Mouse (Mus musculus): ENCODE results near the gene Me3.
A peak's percentile ranks its signal among the peaks of the same experiment; 100 is the strongest.

Gene Me3

DNA sequence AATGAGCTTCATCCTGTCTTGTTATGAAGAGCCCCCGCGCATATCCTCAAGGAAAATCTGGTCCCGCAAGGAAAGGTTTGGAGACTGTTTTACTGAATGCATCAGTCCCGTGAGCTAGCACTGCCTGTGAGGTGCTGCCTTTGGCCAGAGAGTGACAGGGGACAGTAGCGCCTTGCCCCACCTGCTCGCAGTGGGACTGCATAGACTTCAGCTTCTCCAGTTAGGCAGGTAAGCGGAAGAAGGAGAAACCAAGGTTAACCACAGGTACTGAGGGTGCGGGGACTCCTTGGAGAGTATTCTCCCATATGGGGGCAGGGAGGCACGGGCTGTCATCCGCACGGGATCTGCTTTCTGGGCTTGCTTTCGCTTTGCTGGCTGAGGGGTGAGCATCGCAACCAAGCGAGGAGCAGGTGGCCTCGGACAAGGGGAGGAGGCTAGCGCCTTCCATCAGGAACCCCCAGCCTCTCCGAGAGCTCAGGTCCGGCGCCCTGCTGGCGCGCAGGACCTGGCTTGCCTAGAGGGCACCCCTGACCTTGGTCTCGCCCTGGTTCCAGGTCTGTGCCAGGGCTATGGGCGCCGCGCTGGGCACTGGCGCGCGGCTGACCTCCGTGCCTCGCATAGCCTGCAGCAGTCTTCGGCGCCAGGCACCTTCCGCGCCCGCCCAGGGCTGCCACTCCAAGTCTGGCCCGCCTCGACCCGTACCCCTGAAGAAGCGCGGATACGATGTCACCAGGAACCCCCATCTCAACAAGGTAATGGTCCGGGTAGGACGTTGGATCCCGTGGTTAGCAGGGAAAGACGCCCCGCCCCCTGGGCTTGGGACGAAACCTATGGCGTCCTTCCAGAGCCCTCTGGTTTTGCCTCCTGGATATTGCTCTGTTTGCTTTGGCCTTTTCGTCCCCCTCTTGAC lies at the start of gene Me3:
Gene Me3, plus strand, starts transcription at position 51 of the 910 bp plus-strand sequence.
- peak; percentile 25 for DNase-seq (ENCODE audit: low read depth, low spot score)

DNA sequence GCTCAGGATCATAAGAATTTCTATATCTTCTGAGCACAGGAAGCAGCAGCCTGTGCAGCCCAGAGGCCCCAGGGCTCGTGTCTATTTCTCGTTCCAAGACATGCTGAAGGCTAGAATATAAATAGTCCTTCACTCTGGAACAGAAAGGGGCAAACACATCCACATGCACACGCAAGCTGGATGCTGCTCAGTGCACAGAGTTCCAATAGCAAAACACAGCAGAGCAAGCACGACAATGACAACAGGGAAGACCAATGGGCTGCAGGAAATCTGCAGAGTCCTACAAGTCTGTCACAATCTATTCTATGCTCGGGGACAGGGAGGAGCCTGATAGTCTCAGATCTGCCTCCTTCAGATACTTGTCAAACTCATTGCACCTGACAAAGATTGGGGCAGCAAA lies 42.2 kb upstream of the Me3 start:
- DNase-seq (ENCODE audit: low read depth, low spot score), result no peak

DNA sequence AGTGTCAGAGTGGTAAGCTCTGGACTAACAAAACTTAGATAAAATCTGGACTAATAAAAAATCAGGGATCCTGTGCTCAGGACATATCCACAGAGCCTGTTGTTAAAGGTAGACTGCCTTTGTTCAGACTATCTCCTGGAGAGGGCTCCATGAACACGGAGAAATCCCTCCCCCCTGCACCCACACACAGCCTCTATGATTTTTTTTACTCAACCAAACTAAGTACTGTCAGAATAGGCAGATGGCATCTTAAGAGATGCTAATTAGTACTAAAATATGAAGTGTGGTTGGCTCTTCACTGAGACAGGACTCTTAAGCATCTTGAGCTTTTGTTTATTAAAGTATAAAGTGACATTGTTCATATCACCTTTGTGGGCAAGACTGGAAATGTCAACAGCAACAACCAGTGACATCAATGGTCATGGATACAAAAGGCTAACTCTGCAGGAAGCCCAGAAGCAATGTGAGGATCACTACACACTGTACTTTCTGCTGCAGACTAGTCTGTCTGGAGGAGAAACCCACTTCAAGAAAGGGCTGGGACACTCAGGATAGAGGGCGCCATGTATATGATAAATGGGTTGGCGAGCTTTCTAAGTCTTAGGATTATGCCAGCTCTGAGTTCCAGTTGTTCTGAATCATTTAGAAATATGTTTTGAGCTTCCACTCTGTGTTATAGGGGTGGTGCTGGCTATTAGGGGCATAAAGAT lies 41.5 kb upstream of the Me3 start:
- no peak for DNase-seq (ENCODE audit: low read depth, low spot score)

DNA sequence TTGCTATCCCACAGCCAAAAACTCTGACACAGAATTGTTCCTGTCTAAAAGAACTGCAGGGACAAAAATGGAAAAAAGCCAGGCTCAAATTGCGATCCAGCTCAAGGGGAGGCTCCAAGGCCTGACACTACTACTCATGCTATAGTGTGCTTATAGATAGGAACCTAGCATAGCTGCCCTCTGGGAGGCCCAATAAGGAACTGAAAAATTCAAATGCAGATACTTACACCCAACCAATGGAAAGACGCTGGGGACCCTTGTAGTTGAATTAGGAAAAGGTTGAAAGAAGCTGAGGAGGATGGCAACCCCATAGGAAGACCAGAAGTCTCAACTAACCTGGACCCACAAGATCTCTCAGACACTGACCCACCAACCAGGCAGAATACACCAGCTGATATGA lies 36.4 kb upstream of the Me3 start:
- DNase-seq (ENCODE audit: low read depth, low spot score), result no peak

DNA sequence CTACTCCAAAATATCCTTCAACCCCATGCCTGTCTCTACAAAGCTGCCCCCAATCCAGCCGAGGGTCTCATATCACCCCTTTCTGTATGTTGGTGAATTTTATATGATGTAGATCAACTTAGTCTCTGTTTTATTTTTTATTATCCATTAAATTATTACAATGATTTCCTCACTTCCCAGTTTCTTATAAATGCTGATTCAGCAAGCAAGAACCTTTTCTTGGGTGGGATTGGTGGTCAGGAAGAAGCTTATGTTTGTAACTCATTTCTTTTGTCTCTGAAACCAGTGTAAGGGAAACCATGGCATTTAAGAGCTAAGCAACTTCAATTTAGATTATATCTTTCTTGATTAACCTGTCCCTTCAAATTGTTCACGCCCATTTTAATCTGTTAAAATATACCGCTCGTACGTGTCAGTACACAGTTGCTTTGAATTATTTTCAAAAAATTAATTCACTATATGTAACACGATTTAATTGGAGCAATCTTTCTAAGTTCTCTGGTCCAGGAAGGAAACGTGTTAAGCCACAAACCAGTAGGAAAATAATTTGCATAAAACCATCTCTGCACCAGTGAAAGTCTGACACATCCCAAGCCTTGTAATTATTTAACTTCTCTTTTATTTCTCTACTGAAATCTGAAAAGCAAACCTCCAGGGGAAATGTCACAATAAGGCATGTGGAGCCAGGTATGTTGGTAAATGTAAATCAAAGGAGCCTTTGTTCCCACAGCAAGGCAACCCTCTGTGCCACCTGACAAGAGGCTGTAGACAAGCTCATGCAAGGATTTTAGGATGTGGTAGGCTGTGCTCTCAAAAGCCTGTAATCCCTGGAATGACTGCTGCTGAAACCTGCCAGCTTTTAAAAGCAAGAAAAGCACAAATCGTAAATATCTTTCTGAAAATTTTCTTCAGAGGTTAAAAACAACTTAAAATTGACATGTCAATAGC lies 26.3 kb upstream of the Me3 start:
- peak; percentile 17 for DNase-seq (ENCODE audit: low read depth, low spot score)

DNA sequence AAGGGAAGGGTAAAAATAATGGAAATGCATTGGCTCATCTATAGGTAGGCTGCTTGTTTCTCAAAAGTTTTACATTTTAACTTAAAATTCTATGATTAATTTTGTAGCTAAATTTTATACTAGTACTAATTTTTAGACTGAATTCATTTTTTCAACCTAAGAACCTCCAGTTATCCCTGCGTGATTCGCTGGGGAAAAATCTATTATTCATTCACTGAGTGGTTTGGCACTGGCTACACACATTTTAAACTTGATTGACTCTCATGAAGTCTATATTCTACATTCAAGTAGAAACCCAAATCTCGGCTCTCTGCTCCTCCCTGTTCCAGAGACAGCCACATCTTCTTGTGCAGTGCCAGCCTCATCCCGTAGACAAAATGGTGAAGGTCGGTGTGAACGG lies 24.9 kb upstream of the Me3 start:
- no peak for DNase-seq (ENCODE audit: low read depth, low spot score)

DNA sequence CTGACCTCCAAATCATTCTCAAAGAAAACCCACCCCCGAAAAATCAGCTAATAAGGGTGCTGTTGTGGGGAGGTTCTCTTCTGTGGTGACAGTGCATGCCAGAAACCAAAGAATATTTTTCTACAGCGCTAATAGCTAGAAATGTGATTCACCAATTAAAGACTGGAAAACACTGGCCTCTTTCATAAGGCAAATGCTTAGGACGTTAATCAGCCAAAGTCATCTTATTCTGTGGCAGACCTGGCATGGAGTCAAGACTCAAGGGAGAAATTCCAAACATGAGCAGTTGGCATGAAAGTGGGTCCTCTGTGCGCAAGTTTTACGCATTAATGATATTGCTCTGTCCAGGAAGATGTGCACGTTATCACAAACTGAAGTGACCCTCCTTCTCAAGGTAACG lies 21.0 kb upstream of the Me3 start:
- DNase-seq (ENCODE audit: low read depth, low spot score), result no peak

DNA sequence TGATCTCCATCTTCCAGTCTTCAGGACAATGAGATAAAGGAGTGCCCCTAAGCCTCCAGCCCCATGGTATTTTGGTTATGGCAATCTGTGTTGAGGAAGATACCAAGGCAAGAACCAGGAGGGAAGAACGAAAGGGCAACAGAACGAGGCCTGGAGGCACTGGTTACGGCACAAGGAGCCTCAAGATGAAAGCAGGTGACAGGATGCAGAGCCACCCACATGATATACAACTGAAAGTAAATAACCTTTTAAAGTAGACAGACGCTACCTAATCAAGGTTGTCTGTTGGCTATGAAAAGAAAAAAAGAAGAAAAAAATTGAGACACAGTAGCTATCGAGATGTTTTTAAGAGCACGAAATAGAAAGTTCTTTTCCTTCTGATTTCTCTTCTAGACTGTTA lies 16.0 kb upstream of the Me3 start:
- DNase-seq (ENCODE audit: low read depth, low spot score), result no peak

DNA sequence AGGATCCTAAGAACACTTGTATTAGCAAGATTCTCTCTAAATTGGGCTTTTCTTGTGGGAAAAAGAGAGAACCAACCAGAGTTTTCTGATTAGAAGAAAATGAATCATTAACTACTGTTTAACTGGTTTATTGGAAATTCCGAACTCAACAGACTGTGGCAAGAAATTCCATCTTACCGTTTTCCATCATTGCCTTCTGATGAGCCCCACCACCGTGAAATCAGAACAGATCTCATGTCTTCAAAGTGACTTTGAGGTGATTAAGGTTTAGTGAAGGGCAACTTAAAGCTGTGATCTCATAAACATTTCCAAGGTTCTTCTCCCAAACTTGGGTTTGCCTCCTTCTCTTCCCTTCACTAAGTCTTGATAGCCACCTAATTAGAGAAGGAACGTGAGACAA lies 8.9 kb upstream of the Me3 start:
- no peak for DNase-seq (ENCODE audit: low read depth, low spot score)

DNA sequence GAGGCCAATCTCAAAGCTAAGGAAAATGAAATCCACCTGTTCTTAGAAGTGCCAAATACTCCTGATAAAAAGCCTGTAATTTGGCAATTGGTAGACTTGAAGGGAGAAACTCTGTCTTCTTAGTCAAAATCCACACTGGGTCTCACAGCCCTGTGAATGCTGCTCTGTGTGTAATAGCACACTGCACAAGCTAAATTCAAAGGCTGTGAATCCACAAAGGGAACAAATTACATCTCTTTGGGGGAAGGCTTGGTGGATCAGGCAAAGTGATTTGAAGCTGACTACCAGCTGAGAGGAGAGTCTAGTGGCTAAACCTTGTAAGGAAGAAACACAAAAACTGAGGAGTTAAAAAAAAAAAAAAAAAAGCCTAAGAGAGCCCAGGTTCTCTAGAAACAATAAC lies 4.8 kb upstream of the Me3 start:
- DNase-seq (ENCODE audit: low read depth, low spot score), result no peak

DNA sequence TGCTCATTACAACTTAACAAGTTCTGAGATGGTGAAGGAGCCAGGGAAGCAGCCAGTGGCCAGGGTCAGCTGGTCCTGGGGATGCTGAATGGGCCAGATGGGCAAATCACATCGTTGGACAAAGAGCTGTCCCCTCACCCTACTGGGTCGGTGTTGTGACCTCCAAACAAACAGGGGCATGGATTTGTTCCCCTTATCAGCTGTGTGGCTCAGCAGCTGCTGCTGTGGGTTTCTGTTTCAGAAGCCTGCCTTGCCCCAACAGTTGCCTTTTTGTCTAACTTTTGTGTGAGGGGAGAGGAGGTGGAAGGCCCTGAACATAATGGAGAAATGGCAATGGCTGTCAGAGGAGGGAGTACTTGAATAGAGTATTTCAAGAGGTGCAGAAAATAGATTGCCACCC lies 4.2 kb upstream of the Me3 start:
- DNase-seq (ENCODE audit: low read depth, low spot score), result no peak

DNA sequence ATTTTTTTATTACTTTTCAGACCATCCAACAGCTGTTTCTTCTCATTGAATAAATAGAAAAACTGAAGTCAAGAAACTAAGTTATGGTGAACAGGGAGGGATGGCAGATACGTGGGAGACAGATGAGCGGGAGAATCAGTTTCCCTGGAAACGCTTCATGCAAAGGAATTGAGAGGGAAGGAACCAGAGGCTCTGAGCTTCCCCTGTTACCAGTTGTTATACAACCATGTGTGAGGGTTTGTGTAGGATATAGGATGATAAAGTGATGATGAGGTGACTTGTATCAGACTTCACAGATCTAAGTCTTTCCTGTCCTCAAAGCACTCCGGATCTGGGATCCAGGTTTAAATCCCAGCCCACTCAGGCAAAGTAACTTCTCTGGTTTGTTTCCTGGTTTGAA lies 3.2 kb upstream of the Me3 start:
- DNase-seq (ENCODE audit: low read depth, low spot score), result no peak

DNA sequence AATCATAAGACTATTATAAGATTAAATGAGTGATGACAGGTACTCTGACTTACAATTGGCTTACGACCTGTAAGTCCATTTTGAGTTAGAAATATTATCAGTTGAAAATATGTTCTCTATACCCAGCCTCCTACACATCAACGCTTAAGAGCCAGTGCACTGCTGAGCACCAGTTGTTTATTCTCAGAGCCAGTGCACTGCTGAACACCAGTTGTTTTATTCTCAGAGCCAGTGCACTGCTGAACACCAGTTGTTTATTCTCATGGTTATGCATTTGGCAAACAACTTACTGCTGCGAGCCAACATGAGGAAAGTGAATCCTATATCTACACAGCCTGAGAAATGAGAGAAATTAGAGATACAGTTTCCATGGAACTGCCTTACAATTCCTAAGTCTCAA lies 2.3 kb upstream of the Me3 start:
- no peak for DNase-seq (ENCODE audit: low read depth, low spot score)

DNA sequence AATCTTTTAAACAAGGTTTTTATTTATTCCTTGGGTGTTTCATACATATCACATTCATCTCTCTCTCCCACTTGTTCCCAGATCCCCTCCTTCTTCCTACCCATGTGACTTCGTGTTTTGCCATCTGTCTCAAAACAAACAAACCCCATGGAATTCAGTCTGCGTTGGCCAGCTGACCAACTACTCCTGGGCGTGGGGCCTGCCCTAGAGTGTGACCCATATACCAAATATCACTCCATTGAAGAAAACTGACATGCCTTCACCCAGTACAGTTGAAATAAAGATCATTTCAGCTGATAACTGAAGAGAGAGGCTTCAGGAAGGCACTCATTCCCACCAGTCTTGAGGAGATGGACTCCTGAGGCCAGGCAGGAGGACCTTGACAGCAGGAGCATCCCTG lies 1.4 kb upstream of the Me3 start:
- no peak for DNase-seq (ENCODE audit: low read depth, low spot score)

DNA sequence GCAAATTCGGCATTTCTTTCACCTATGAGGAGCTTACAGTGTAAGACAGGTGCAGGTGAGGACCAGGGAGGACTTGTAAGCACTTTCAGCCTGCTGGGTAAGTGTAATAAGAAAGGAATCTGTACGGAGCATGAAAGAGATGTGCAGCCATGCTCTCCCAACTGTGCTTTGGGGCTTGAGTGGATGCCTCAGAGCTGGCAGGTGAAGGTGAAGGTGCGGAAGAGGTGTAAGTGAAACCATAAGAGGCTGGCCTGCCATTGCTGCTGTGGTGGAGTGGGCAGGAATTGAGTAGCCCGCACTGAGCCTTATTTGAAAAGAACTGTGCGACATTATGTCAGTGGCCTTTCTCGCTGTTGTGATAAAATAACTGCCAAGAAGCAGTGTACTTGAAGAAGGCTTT lies 8.3 kb downstream of the Me3 start:
- no peak for DNase-seq (ENCODE audit: low read depth, low spot score)

DNA sequence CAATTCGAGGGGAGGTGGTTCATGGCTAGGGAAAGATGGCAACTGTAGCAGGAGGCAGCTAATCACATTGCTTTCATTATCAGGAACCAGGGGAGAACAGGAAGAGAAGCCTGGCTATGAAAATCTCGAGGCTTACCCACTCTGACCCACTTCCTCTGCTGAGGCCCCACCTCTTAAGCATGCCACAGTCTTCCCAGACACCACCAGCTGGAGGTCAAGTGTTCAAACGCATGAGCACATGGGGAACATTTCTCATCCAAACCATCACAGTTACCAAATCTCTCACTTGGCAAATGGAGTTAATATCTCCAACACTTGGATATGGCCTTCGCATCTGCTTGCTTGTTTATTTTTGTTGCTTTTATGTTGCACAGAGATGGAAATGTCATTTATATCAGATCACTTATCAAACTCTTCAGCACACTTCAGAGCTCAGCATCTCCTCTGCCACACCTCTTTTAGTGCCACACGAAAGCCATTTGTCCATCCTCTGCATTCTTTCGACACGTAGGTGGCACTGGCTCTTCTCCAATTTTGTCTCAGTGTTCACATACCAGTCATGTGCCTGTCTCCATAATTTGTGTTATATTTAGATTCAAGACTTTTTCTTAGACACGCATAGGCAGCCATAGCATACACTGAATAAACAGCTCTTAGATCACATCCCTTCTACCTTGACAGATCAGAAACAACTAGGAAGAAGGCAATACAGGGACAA lies 8.9 kb downstream of the Me3 start:
- no peak for DNase-seq (ENCODE audit: low read depth, low spot score)

DNA sequence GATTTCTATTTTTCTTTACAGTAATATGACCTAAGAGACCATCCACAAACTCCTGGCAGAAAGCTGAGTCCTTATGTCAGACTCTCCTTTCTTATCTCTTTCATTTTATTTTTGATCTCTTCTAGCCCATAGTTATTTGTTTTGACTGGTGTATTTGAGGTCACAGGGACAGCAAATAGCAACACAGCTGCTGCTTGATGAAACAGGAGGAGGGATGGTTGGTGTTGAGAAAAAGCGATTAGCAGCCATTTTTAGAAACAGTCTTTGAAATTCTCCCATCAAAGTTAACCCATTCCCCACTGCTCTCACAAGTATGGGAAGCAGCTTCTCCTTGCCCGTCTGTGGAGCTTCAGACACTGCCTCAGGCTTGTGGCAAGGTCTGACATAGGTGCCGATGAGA lies 12.8 kb downstream of the Me3 start:
- no peak for DNase-seq (ENCODE audit: low read depth, low spot score)

DNA sequence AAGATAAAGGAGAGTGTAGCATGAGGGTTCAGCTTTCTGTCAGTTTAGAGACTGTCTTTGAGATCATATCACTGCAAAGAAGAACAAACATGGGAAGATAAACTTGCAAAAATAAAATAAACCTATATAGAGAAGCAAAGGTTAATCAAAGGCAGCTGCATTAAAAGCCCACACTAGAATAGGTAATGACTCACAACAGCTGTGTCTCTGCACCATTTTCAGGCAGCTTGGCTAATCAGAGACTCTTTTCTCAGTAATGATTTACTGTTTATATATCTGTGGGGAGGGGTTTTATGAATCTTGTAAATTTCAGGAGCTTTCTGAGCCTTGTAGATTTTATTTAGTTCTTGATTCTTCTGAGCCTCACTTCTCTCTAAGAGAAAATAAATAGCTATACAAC lies 15.7 kb downstream of the Me3 start:
- DNase-seq (ENCODE audit: low read depth, low spot score), result no peak

DNA sequence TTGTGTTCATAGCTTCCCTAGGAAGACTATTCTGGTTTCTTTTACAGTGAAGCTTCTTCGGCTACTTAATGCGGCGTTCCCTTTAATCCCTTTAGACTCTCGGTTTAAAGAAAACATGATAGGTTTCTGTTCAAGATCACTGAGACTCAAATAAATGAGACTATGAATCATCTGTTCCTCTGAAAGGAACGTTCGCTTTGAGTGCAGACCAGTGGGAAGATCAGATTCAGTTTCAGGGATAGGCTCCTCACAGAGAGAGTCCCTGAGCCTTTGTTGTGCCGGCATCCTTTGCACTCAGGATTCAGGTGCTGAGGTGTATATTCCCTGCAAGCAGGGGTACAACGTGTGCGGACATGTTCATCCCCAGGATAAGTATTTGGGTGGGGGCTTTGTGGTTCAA lies 25.0 kb downstream of the Me3 start:
- no peak for DNase-seq (ENCODE audit: low read depth, low spot score)

DNA sequence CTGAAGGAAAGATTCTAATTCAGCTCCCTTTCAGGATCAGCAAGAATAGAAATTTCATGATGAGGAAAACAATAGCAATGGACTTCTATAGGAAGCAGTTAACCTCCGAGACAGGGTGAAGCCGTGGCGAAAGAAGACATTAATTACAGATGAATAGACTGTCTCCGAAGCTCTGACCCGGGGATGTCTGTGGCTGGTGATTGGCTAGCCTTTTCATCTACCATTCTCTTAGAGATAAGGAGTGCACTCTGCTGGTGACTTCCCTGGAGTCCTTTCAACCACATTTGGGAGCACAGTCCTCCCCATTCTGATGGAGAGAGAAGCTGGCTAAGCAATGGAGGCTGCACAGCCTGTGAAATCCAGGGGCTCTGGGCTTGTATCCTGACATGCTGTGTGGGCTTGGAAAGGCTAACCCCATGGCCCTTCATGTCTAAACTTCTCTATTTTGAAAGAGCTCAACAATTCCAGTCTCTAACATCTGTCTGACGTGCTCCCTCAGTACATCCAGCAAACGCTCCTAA lies 25.6 kb downstream of the Me3 start:
- DNase-seq (ENCODE audit: low read depth, low spot score), result no peak

DNA sequence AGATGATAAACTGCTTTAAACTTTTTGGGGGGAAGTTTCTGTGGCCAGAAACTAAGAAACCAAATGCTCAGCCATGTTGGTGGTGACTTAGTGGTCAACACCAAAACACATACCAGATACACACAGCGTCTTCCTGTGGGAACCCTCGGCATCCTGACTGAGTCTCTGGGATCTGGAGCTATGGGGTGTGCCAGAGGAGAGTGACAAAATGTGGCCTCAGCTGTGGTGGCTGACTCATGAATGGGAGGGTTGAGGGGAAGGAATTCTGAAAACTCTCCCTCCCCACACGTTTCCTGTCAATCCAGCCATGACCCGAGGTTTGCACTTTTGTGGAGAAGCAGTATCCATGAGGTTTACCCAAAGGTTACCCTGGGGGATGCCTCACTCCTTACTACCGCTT lies 32.0 kb downstream of the Me3 start:
- no peak for DNase-seq (ENCODE audit: low read depth, low spot score)
